In the genomic region with DNA sequence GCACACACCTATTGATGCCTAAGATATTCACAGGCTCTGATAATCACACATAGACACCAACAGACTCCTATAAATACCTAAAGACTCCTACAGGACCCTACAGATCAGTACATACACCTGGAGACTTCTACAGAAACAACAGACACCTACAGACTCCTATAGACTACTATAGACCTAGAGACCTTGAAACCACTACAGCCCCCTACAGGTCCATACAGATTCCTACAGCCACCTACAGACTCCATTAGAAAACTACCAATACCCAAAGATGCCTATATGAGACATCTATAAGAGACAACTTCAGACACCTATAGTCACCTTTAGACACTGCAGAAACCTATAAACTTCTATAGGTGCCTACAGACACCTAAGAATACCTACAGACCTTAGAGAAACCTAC, we compare ENCODE assay signal across 12 mouse cellular contexts. TPM values are rescaled to one million over a fixed set of nuclear protein-coding genes. Genes with fewer than 3 reads are reported as not detected.
DNase-seq lines count a peak whose midpoint lies in the region; ATAC-seq and TF ChIP-seq lines count a peak whose summit lies in the region.
"Had no signal": no experiment of that assay in that cellular context is flagged by ENCODE, and none has a peak within 500 bp of the region (broad histone marks: within the 10 kb centered on the region; RNA-seq: fewer than 3 reads in every experiment).

No protein-coding gene starts in this region.

- TF ChIP-seq CTCF in layer of hippocampus, adult 2 months (conservative IDR thresholded peaks at IDR 0.05): peak; percentile 78

- no peak for DNase-seq in layer of hippocampus, adult 2 months (ENCODE audit: low spot score in 2 of 2)
- no peak for DNase-seq in layer of hippocampus, adult 8-10 months (ENCODE audit: low spot score in 2 of 2)
- peak; percentile 33 for DNase-seq in A20 (ENCODE audit: low read depth, low spot score)
- no peak for DNase-seq in testis, postnatal 10 days (ENCODE audit: low spot score)
- no peak for DNase-seq in gastrocnemius, postnatal 25 days
- DNase-seq: cerebellum, postnatal 14 days; kidney, postnatal 36 days; right cerebral cortex, postnatal 4 days had no signal

- H3K4me3 ChIP-seq in layer of hippocampus, adult 2 months: no peak overlapping the region
- H3K4me3 ChIP-seq: limb, embryonic 13.5 days had no signal

- ATAC-seq in CD4-positive, CD25-positive, alpha-beta regulatory T cell, adult 4 months: peak; percentile 69
- ATAC-seq in inflammation-experienced regulatory T-cells, adult 6 months: peak; percentile 69

- H3K27ac ChIP-seq in layer of hippocampus, adult 2 months: no peak overlapping the region
- H3K27ac ChIP-seq: limb, embryonic 13.5 days had no signal

RNA-seq across cellular contexts. Expression of gene Nfic, which starts 14.4 kb away (rescaled TPM):
- total RNA-seq in layer of hippocampus, adult 2 months (2021): 10 to 100 TPM; 60.0 to 60.1 TPM
- total RNA-seq in layer of hippocampus, adult 8-10 months (2022): 10 to 100 TPM; 52.8 to 61.6 (median 58.7) TPM
- polyA plus RNA-seq in CD4-positive, CD25-positive, alpha-beta regulatory T cell, adult 4 months (2017; shearing (Covaris generic)): 10 to 100 TPM; 14.2 to 19.2 TPM
- polyA plus RNA-seq in inflammation-experienced regulatory T-cells, adult 6 months (2017; shearing (Covaris generic)): 10 to 100 TPM; 13.8 to 17.2 (median 15.0) TPM
- total RNA-seq in gastrocnemius, postnatal 25 days (2021): 100 to 1,000 TPM; 215 to 268 TPM

RNA-seq across cellular contexts. Expression of gene Celf5, which starts 41.5 kb away (rescaled TPM):
- 100 to 1,000 TPM; 286 to 287 TPM for total RNA-seq in layer of hippocampus, adult 2 months (2021)
- 100 to 1,000 TPM; 230 to 284 (median 256) TPM for total RNA-seq in layer of hippocampus, adult 8-10 months (2022)
- 1 to 10 TPM in 1 of 2 experiments, under 1 TPM in 1; 0.53 to 1.1 TPM for polyA plus RNA-seq in CD4-positive, CD25-positive, alpha-beta regulatory T cell, adult 4 months (2017; shearing (Covaris generic))
- 1 to 10 TPM; 1.1 to 1.4 (median 1.2) TPM for polyA plus RNA-seq in inflammation-experienced regulatory T-cells, adult 6 months (2017; shearing (Covaris generic))
- total RNA-seq in gastrocnemius, postnatal 25 days (2021): under 1 TPM in 1 of 2 experiments, not detected in 1; 0.24 TPM

RNA-seq across cellular contexts. Expression of gene Smim24, which starts 48.2 kb away (rescaled TPM):
- 1 to 10 TPM; 1.9 to 2.1 TPM for total RNA-seq in layer of hippocampus, adult 2 months (2021)
- total RNA-seq in layer of hippocampus, adult 8-10 months (2022): 1 to 10 TPM; 1.3 to 1.7 (median 1.4) TPM
- 10 to 100 TPM in 1 of 2 experiments, 1 to 10 TPM in 1; 9.0 to 10.8 TPM for polyA plus RNA-seq in CD4-positive, CD25-positive, alpha-beta regulatory T cell, adult 4 months (2017; shearing (Covaris generic))
- 10 to 100 TPM in 1 of 3 experiments, 1 to 10 TPM in 2; 4.4 to 10.7 (median 9.8) TPM for polyA plus RNA-seq in inflammation-experienced regulatory T-cells, adult 6 months (2017; shearing (Covaris generic))
- total RNA-seq in gastrocnemius, postnatal 25 days (2021): under 1 TPM in 1 of 2 experiments, not detected in 1; 0.67 TPM
- total RNA-seq: gastrocnemius, adult 8-10 months had no signal

RNA-seq across cellular contexts. Expression of gene Gm48552, which starts 52.2 kb away (rescaled TPM):
- total RNA-seq in layer of hippocampus, adult 2 months (2021): 1 to 10 TPM; 5.5 to 8.1 TPM
- 1 to 10 TPM; 2.9 to 9.7 (median 4.2) TPM for total RNA-seq in layer of hippocampus, adult 8-10 months (2022)
- polyA plus RNA-seq in CD4-positive, CD25-positive, alpha-beta regulatory T cell, adult 4 months (2017; shearing (Covaris generic)): 1 to 10 TPM in 1 of 2 experiments, under 1 TPM in 1; 0.71 to 2.3 TPM
- polyA plus RNA-seq in inflammation-experienced regulatory T-cells, adult 6 months (2017; shearing (Covaris generic)): 1 to 10 TPM in 1 of 3 experiments, not detected in 2; 3.1 TPM
- total RNA-seq in gastrocnemius, postnatal 25 days (2021): under 1 TPM in 1 of 2 experiments, not detected in 1; 0.59 TPM

RNA-seq across cellular contexts. Expression of gene Ncln, which starts 55.2 kb away (rescaled TPM):
- total RNA-seq in layer of hippocampus, adult 2 months (2021): 10 to 100 TPM; 83.1 to 93.5 TPM
- 10 to 100 TPM; 74.1 to 88.0 (median 82.8) TPM for total RNA-seq in layer of hippocampus, adult 8-10 months (2022)
- 10 to 100 TPM; 41.9 to 63.2 TPM for polyA plus RNA-seq in CD4-positive, CD25-positive, alpha-beta regulatory T cell, adult 4 months (2017; shearing (Covaris generic))
- 10 to 100 TPM; 34.3 to 41.1 (median 36.9) TPM for polyA plus RNA-seq in inflammation-experienced regulatory T-cells, adult 6 months (2017; shearing (Covaris generic))
- total RNA-seq in gastrocnemius, postnatal 25 days (2021): 10 to 100 TPM; 34.2 to 47.8 TPM

Comparison
In these comparisons a context has a peak if more than half of its experiments do, and no peak if none do; other contexts are left out.
1. RNA of gene Celf5, which starts 41.5 kb away (total RNA-seq): 286 to 287 TPM in layer of hippocampus, adult 2 months and 230 to 284 TPM in layer of hippocampus, adult 8-10 months; 0.24 TPM in gastrocnemius, postnatal 25 days; every median in the first group is over 100 times any median in the second.